Mouse (Mus musculus) T-helper 2 cell (primary cell): ENCODE measurements around the gene Ssu72.
"Not testable (repeated sequence)": the region's sequence is repeated elsewhere in the genome, so short reads cannot be mapped to it uniquely, and the experiment has no call there.

Experiments
- in situ Hi-C: fragments of 300-600 bp; cut with MboI, MseI; formaldehyde crosslinking; loops from one replicate; pipeline ENCODE4 v1.15.1; 2025; ENCODE audit warnings: high pct_unique_total_duplicates

Gene Ssu72

DNA sequence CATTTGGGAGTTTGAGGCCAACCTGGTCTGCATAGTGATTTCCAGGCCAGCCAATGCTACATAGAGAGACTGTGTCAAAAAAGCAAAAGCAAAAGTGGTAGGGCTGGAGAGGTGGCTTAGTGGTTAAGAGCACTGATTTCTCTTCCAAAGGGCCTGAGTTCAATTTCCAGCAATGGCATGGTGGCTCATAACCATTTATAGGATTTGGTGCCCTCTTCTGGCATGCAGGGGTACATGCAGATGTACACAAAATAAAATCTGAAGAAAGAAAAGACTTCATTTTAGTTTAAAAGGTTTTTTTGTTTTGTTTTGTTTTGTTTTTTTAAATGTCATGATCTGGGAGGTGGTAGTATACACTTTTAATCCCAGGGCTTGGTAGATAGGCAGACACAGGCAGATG lies 4.2 kb upstream of the Ssu72 start:
- in situ Hi-C loops = no loop called here

DNA sequence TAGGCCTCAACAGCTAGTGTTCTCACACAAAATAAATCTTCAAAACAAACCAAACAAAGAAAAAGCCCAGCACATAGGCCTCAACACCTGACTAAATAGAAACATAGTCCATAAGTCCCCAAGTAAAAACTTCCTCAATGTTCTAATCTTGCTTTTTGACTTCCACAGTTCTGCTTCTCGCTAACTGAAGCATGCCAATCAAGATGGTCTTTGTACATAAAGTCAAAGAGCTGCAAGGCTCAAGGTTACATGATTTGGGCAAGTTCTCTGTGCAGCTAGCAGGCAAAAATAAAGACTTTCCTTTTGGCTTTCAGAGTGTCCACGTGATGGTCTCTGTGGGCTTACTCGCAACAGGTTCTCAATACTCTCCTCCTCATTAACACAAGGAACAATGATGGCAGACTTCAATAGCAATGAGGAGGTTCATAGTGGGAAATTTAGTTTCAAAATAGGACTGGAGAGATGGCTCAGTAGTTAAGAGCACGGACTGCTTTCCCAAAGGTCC lies 1.1 kb upstream of the Ssu72 start:
- in situ Hi-C loops = no loop called here

DNA sequence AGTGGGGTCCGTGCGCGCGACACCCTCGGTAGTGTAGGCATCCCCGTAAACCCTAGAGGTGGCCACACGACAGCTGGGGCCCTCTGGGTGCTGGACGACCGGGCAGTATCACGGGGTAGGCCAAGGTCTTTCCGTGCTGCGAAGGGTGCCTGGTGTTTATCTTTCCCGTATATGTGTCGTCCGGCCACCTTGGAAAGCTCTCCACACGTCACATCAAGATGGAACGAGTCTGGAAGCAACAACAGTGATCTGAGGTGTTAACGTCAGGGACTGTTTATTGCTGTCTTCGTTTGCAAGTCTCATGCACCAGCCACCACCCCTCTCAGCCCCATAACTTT lies 961 bp downstream of the Ssu72 start:
- in situ Hi-C loops = no loop called here

DNA sequence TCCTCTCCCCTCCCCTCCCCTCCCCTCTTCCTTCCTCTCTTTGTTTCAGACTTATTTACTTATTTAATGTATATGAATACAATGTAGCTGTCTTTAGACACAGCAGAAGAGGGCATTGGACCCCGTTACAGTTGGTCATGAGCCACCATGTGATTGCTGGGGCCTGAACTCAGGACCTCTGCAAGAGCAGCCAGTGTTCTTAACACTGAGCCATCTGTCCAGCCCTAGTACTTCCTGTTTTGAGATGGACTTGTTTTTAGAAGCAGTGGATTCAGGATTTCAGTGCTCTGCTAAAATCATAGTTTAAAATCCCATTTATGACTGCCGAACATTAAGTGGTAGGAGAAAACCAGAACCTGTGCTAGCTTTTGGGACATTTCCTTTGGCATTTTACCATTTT lies 4.0 kb downstream of the Ssu72 start:
- in situ Hi-C loops = no loop called here

DNA sequence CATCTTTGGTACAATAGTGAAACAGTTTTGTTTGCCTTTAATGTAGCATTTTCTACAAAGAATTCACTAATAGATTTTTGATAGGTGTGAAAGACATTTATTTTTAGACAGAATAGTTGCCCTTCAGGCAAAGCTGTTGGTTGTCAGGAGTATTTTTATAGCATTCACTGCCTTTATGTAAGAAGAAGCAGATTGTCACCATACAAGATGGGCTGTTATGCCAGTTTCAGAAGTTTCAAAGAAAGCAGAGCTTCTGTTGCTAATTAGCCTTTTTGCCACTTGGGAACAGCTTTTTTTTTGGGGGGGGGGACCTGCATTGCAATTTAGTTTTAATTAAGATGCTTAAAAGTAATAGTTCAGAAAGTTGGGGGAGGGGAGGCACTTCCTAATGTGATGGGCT lies 4.4 kb downstream of the Ssu72 start:
- in situ Hi-C loops = no loop called here

DNA sequence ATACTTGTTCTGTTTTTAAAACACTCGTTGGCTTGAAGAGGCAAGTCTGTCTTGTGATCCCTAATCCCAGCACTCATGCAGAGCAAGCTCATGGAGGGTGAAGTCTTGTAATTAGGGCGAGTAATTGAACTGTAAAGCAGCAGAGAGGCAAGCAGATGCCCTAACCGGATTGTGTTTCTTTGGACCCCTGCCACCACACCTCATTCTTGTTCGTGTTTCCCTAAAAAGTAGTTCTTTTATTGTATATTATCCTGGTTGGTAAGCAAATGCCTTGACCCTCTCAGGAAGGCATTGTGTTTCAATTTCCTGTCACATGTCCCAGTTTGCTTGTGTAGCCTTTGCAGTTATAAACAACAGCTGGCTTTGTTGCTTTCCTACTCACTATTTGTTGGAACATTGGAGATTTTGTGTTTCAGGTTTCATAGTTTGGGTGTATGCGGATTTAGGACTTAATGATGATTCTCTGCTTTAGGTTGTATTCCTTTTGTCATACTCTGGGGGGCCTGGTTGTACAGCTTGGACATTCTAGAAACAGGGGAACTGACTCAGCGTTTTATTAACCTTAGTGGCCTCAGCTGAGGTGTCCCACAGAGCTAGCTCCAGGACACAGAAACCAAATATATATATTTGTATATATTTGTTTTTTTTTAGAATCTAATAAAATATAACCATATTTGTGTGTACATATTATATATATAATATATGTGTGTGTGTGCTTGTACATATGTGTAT lies 6.1 kb downstream of the Ssu72 start:
- in situ Hi-C loops = no loop called here

DNA sequence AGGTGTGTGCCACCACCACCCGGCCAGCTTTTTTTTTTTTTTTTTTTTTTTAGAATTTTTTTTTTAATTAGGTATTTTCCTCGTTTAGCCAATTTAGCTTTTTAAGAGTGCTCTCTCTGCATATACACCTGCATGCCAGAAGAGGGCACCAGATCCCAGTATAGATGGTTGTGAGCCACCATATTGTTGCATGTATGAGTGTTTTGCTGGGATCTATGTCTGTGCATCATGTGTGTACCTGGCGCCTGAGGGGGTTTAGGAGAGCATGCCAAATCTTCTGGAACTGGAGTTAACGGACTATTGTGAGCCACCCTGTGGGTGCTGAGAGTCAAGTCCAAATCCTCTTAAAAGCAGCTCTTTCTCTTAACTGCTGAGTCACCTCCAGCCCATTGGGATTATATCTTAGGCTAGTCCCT lies 17.1 kb downstream of the Ssu72 start:
- in situ Hi-C loops = no loop called here

DNA sequence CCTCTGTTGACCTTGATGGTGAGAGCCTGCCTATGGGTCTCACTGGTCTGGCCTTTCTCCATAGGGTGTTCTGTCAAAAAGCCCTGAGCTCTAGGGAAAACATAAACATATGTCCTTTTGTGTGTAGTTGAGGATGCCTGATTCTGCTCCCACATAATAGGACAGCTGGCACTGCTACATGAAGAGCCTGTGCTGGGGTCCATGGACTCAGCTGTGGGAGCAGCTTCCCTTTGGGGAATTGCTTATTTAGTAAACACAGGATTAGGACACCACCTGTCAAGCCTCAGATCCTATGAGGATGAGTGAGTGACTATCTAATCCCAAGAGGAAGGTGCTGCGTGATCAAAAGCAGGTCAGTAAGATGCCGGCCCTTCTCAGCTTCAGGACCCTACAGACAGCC lies 23.4 kb downstream of the Ssu72 start:
- in situ Hi-C loops = no loop called here

DNA sequence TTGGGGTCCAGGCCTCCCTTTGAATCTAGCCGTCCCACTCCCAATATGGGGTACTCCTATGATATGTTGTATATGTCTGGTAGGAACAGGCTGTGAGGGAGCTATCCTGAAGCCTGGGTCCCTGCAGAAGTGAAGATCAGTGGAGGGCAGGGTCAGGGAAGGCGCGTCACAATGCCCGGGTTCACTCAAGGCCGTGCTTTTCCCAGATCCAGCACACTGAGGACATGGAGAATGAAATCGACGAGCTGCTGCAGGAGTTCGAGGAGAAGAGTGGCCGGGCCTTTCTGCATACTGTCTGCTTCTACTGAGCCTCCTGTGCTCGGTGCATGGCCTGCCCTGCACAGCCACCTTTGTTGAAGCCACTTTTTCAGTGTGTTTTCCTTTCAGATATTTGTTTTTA lies 28.7 kb downstream of the Ssu72 start:
- in situ Hi-C loops = no loop called here

DNA sequence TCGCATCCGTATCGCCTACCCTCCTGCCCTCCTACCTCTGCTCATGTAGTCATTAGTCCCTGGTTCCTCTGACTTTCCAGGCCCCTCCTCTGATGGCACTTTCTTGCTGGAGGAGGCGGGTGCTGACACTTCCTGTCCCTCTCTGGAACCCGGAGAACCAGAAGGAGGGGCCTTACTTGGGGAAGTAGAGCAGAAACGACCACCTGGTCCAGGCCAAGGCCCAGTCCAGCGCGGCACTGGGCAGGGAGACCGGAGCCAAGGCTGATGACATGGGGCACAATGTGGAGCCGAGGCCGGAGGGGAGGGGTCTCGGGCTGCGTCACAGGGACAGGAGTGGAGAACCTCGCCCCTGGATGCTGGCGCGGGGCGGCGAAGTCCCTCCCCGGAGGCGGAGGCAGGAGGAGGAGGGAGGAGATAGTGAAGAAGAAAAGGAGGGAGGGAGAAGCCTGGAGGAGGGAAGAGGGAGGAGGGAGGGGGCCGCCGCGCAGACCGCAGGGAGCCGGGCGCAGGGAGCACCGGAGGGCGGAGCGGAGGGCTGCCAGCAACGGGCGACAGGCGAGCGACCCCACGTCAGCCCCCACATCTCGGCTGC lies 29.8 kb downstream of the Ssu72 start, which contains the start of gene Tmem240:
Gene Tmem240 (plus strand): TSS at position 451 of the 592 bp plus-strand sequence.
- in situ Hi-C loops = no loop called here

DNA sequence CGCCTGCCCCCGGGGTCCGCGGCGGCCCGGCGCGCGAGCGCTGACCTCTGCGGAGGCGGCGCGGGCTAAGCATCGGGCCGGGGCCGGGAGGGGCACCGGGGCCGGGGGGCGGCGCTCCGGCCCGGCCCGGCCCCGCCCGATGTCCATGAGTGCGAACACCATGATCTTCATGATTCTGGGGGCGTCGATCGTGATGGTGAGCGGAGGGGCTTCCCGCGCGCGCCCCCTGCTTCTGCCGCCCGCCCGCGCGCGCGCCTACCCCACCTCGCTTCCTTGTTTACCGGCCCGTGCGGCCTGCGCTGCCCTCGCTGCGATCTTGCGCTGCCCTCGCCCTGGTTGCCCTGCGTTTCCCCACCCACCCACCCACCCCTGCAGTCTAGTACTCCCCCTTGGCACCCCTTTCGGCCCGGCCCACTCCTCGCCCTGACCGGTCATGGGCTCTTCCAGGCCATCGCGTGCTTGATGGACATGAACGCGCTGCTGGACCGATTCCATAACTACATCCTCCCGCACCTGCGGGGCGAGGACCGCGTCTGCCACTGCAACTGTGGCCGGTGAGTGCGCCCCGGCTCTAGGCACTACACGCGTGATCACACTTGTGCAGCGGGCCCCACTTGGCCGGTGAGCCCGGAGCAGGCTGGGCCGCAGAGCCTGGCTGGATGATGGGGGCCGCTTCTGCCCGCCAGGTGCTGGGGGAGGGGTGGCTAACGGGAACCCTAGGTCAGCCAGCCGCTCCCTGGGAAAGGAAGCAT lies 30.5 kb downstream of the Ssu72 start:
- in situ Hi-C loops = no loop called here

DNA sequence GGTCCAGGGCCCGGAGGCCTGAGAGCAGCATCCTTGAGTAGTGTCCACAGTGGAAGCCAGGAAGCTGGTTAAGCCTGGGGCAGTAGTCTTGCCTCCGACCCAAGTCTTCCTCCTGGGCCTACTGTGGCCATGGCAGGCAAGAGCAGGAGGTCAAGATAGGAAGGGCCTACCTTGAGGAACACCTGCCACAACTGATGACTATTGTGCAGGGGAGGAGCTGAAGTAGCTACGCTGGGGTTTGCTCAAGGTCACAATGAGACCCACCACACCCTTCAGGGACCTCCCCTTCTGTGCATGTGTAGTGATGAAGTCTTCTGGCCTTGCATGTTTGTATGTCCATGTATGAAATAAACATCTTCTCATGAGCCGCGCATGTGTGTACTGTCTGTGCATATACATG lies 31.2 kb downstream of the Ssu72 start:
- in situ Hi-C loops = no loop called here

DNA sequence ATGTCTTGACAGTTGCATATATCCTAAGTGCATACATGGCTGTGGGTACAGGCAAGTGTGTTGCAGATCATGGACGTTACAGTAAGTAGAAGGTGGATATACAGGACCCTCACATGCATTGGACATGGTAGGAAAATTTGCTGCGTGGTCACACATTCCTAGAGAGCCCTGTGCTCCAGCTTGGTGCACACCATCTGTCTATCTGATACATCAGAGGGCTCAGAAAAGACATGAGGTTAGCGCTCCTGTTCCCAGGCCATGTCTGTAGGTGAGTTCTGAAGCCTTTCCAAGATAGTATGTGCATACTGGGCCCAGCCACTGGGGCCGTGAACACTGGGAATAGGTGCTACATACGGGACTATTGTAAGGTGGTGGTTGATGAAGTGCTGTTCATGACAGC lies 31.8 kb downstream of the Ssu72 start:
- in situ Hi-C loops = no loop called here

DNA sequence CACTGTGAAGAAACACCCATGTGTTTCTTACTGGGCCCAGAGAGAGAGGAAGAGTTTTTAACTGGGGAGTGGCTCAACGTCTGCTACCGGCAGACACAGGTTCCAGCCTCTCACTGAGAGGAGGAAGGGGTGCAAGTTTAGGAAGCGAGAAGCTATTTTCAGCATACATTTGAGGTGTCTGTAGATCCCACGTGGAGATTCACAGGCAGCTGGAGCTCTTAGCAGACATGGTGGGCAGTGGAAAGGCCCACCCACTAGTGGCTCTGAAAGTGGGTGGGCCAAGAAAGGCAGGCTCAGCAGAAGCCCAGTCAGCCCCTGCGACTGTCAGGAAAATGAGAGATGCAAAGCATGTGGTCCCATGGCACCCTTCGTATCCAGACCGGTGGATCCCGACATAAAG lies 33.7 kb downstream of the Ssu72 start:
- in situ Hi-C loops = no loop called here

DNA sequence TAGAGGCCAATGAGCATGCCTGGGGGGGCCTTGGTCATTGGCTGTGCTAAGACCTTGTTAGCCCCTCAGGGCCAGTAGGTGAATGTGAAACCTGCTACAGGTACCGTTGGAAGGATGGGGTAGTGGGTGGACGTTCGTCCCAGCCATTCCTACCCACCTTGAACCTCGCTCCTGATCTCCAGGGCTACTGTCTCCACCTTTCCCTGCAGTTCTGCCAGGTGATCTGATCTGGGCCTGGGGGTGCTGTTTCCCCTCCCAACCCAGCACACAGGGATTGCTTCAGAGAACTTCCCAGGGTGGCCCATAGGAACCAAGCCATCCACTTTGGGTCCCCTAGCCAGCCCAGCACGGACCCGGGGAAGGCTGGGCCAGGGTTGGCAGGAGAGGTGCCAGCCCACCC lies 34.6 kb downstream of the Ssu72 start:
- in situ Hi-C loops = no loop called here

DNA sequence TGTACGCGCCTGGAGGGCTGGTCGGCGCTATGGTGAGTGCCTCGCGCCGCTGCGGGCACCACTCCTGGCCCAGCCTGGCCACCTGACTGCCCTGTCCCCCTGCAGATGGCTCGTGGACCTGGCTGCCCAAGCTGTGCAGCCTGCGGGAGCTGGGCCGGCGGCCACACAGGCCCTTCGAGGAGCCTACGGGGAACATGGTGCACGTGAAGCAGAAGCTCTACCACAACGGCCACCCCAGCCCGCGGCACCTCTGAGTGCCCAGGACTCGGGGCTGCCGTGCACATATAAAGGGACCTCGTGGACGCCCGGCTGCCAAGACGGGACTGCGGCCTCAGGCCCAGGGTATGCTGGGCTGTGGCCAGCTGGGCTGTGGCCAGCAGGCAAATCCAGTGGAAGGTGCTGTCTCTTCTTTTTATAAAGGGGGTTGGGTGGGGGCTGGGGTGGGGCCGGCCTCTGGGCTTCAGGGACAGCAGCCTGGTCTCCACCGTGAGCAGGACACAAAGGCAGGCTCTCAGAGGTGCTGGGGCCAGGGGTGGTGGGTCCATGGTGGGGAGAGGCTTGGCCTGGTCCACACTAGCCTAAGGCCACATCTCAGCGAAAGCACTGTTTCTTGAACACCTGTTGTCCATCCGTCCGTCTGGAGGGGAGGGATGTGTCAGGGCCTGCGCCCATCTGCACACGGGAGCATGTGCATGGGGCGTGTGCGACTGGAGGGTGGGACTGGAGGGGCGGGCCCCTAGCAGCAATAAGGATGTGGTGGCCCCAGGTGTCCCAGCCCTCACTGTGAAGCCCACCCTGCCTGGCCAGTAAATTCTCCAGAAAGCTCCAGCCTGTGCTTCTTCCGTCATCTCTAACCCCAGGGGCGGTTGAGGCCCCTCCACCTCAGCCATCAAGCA lies 35.4 kb downstream of the Ssu72 start:
- in situ Hi-C loops = no loop called here

DNA sequence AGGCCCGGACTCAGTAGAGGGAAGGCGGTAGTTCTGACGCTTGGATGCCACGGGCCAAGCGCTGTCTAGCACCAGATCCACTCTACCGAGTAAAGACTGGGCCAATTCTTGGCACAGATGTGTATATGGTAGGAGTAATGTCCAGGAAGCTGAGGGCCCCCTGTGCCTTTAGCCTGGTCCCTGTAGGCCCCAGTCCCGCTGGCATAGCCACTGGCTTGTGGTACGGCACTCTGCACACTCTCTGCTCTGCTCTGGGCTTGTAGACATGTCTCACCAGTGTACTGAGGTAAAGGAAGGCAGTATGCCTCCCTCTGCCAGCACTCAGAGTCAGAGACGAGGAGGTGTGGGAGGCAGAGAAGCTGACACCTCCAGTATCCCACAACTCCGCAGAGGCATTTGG lies 36.1 kb downstream of the Ssu72 start:
- in situ Hi-C loops = not testable (repeated sequence)

DNA sequence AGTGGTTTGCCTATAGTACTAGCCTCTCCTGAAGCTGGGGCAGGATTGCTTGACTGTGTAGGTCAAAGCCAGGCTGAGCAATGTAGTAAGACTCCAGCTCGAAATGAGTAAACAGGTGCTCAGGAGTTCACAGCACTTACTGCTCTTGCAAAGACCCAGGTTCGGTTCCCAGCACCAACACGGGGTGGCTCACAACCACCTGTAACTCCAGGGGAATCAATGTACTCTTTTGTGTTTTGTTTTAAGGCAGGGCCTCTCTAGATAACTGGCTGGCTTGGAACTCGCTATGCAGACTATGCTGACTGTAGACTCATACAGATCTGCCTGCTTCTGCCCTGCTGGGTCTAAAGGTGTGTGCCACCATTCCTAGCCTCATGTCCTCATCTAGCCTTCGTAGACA lies 38.1 kb downstream of the Ssu72 start:
- in situ Hi-C loops = no loop called here

DNA sequence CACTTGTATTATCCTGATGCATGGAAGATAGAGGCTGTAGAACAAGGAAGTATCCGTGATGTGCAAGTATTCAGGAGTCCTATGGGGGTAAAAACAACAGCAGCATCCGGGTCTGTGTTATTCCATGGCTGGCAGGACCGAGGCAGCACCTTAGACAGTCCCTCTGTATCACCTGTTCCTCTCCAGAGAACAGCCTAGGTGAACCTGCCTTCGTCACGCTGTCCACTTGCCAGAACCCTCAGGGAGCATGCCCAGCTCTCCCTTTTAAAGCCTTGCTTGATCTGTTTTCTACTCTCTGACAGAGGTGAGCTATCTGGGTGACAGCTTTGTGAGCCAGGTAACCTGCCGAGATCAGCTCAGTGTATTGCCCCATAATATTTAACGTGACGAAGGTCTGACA lies 39.9 kb downstream of the Ssu72 start:
- in situ Hi-C loops = no loop called here

DNA sequence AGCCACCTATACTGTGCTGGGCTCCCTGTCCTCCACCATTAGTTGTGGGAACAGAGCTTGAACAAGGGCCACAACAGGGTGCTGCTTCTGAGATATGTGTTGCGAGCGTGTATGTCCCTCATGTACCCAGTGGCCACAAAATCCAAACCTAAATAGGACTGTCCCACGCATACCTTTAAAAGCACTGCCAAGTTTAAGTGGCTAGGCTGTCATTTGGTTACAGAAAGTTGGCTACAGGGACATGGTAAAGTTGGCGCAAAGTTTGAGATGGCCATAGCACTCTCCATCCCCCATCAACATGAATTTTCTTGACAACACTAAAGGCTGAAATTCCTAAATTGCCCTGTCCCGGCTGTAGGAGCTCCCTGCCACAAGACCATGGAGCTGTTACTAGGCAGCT lies 40.5 kb downstream of the Ssu72 start:
- in situ Hi-C loops = no loop called here

DNA sequence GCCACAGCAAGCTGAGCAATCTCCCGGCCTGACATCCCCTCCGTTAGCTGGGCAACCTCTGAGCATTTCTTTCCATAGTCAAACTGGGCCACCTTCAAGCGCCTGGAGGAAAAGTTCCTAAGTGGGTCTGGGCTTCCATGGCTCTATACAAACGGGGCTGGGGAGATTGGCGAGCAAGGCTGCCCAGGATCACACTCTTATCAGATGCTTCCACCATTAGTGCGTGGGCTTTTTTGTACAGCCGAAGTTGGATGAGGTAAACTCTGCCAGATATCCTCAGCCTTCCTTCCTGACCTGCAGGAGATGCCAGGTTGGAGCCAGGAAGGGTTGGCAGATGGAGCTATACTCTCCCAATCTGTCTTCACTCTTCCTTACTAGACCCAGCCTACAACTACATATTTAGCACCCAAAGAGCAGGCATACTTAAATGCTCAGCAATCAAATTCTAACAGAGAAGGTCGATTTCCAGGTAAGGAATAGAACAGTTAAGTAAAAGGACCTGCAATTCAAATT lies 41.5 kb downstream of the Ssu72 start:
- in situ Hi-C loops = no loop called here
